Mouse (Mus musculus) spleen, adult 2 months (tissue): ENCODE measurements around the gene 6430531B16Rik.

Experiments used
- CTCF ChIP-seq: fragments of 200-500 bp; IDR thresholded peaks from 2 replicates; pipeline ENCODE4 v1.5.1; 2011; ENCODE audit warnings: mild to moderate bottlenecking, inconsistent platforms; ENCODE audit not compliant: insufficient read depth, insufficient read length, insufficient replicate concordance; ENCODE audit errors: extremely low read depth
- POLR2A ChIP-seq: fragments of 200-500 bp; IDR thresholded peaks from 2 replicates; pipeline ENCODE4 v1.6.1; 2011; ENCODE audit warnings: low read depth, low read length, inconsistent platforms

DNA sequence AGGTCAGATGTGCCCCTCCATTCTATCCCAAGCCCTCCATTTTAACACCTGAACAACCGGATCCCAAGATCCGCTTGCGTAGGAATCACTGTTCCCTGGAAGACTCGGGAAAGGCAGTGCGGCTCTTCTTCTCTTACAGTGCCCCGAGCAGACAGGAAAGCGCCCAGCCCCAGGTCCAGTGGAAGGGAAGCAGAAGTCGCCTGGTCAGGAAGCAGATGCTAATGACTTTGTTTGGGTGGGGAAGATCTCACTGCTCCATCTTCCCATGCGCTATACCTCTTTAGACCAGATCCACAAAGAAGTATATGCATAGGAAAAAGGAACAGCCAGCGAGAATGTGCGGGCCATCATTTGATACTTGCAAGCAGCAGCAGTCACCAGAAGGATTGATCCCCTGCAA lies 21.1 kb downstream of the 6430531B16Rik start:
- TF ChIP-seq POLR2A (no peak), CTCF (no peak)
